Mouse (Mus musculus): ENCODE measurements at regions not wholly inside any gene's neighbourhood (a gene's known extent, or its start where the extent isn't known, plus 50 kb on each side); places are given as distances from the start of the nearest gene placed in this dataset.
"Not testable (repeated sequence)": the region's sequence is repeated elsewhere in the genome, so short reads cannot be mapped to it uniquely, and the experiment has no call there.

GRCm38 (mm10) chr1:112486046-112486445 is 621.3 kb upstream of the Dsel start:
- not testable (repeated sequence) for DNase-seq

GRCm38 (mm10) chr1:112456047-112456446 is 591.3 kb upstream of the Dsel start:
- peak; percentile 15 for DNase-seq

GRCm38 (mm10) chr1:112452390-112452789 is 587.7 kb upstream of the Dsel start:
- DNase-seq = no peak

GRCm38 (mm10) chr1:112451622-112452021 is 586.9 kb upstream of the Dsel start:
- DNase-seq = no peak

- DNase-seq = no peak
Observed at GRCm38 (mm10) chr1:112439109-112439508, 574.4 kb upstream of the Dsel start.

GRCm38 (mm10) chr1:112416350-112417083 is 551.8 kb upstream of the Dsel start:
- DNase-seq = no peak

- peak; percentile 18 for DNase-seq
Observed at GRCm38 (mm10) chr1:112388807-112389206, 524.1 kb upstream of the Dsel start.

GRCm38 (mm10) chr1:112384015-112384414 is 519.3 kb upstream of the Dsel start:
- DNase-seq = no peak

- peak; percentile 18 for DNase-seq
Observed at GRCm38 (mm10) chr1:112379651-112380264, 515.0 kb upstream of the Dsel start.

- peak; percentile 5 for DNase-seq
Observed at GRCm38 (mm10) chr1:112378660-112379059, 513.9 kb upstream of the Dsel start.

- no peak for DNase-seq
Observed at GRCm38 (mm10) chr1:112355816-112356215, 491.1 kb upstream of the Dsel start.
